Mouse (Mus musculus) c-Kit-positive CD71-positive TER-119-negative erythroid progenitor cells, embryonic 14.5 days (primary cell): ENCODE results near the gene Gpr160.
"Not testable (repeated sequence)": the region's sequence is repeated elsewhere in the genome, so short reads cannot be mapped to it uniquely, and the experiment has no call there.

Source experiments
- DNase-seq: peaks from one replicate; pipeline ENCODE4 v3.0.0-alpha.2; 2013; ENCODE audit warnings: low read depth

The Gpr160 gene

GRCm38 (mm10) chr3:30855604-30856458 lies at the start of gene Gpr160:
Gpr160 (plus strand) TSS chr3:30855950.
- peak; percentile 37 for DNase-seq

GRCm38 (mm10) chr3:30812881-30813280 lies 42.9 kb upstream of the Gpr160 start:
- no peak for DNase-seq

GRCm38 (mm10) chr3:30818630-30819125 lies 37.1 kb upstream of the Gpr160 start:
- no peak for DNase-seq

GRCm38 (mm10) chr3:30822163-30822562 lies 33.6 kb upstream of the Gpr160 start:
- no peak for DNase-seq

- no peak for DNase-seq
These were observed 29.7 kb upstream of the Gpr160 start for GRCm38 (mm10) chr3:30826069-30826468.

- no peak for DNase-seq
These were observed 23.7 kb upstream of the Gpr160 start for GRCm38 (mm10) chr3:30831848-30832606.

- DNase-seq: no peak
These were observed 22.5 kb upstream of the Gpr160 start for GRCm38 (mm10) chr3:30833254-30833653.

GRCm38 (mm10) chr3:30845755-30846154 lies 10.0 kb upstream of the Gpr160 start:
- no peak for DNase-seq

GRCm38 (mm10) chr3:30847413-30847812 lies 8.3 kb upstream of the Gpr160 start:
- DNase-seq: no peak

GRCm38 (mm10) chr3:30851422-30851821 lies 4.3 kb upstream of the Gpr160 start:
- no peak for DNase-seq

GRCm38 (mm10) chr3:30853596-30853995 lies 2.2 kb upstream of the Gpr160 start:
- DNase-seq: no peak

- not testable (repeated sequence) for DNase-seq
These were observed 3.8 kb downstream of the Gpr160 start for GRCm38 (mm10) chr3:30859599-30859998.

- no peak for DNase-seq
These were observed 5.0 kb downstream of the Gpr160 start for GRCm38 (mm10) chr3:30860705-30861104.

- no peak for DNase-seq
These were observed 8.1 kb downstream of the Gpr160 start for GRCm38 (mm10) chr3:30863712-30864435.

GRCm38 (mm10) chr3:30864640-30865039 lies 8.9 kb downstream of the Gpr160 start:
- DNase-seq: no peak

GRCm38 (mm10) chr3:30868176-30868575 lies 12.4 kb downstream of the Gpr160 start:
- no peak for DNase-seq

GRCm38 (mm10) chr3:30868625-30869024 lies 12.9 kb downstream of the Gpr160 start:
- DNase-seq: no peak

GRCm38 (mm10) chr3:30869995-30870394 lies 14.2 kb downstream of the Gpr160 start:
- DNase-seq: no peak

- no peak for DNase-seq
These were observed 21.0 kb downstream of the Gpr160 start for GRCm38 (mm10) chr3:30876709-30877108.

GRCm38 (mm10) chr3:30887449-30887848 lies 31.7 kb downstream of the Gpr160 start:
- no peak for DNase-seq

- no peak for DNase-seq
These were observed 33.3 kb downstream of the Gpr160 start for GRCm38 (mm10) chr3:30889014-30889413.

GRCm38 (mm10) chr3:30896721-30897120 lies 41.0 kb downstream of the Gpr160 start:
- no peak for DNase-seq
